Mouse (Mus musculus): ENCODE measurements around the gene Lif. TPM values are rescaled to one million over a fixed set of nuclear protein-coding genes. Genes with fewer than 3 reads are reported as not detected.

Lif gene
- polyA plus RNA-seq, 1 experiment from 2014 or later = 0.06 TPM

DNA sequence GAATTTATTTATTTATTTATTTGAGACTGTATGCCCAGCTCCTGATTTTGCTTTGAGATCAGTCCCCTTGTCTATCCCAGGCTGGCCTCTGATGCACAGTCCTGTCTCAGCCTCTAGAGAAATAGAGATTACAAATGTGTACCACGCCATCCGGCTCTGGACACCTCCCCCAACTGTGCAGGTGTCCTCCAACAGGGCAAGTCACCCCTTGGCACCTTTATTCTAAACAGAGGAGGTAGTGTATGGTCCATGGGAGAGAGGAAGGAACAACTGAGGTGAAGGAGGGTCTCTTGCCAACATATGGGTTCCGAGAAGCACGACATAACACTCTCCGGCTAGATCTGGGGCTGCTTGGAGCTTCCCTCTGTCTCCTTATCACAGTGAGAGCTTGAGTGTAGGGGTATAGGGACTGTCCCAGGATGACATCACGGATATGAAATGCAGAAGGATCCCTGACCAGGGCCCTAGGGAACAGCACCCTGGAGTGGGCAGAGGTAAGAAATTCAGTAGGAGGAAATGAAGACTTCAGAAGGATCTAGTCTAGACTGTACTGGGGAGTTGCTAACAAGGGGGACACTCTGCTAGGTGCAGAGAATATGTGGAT lies 22.2 kb upstream of the Lif start:
- Histone ChIP-seq H3K4me1 (no peaks in the 10 kb centered on the region), H3K9ac (no peak overlapping the region)
- WGBS = 85% methylated on average over 6 of the region's 6 CpGs

GRCm38 (mm10) chr11:4235665-4236545 lies 21.5 kb upstream of the Lif start, which contains the start of gene Osm:
Osm (plus strand) TSS chr11:4236420.
- H3K36me3 ChIP-seq = no peaks in the 10 kb centered on the region
- H3K4me2 ChIP-seq (replicated peaks) = no peak within 1 kb of the TSS
- no peak within 1 kb of the TSS for H3K4me3 ChIP-seq
- no peaks in the 10 kb centered on the region for H3K27me3 ChIP-seq
- 78% methylated on average over 16 of the region's 16 CpGs for WGBS
- no peak for ATAC-seq (ENCODE audit: insufficient number of reproducible peaks, insufficient read depth, low FRiP score, low TSS enrichment)
- H3K9me3 ChIP-seq = no peaks in the 10 kb centered on the region
- H3K4me1 ChIP-seq = no peaks in the 10 kb centered on the region
- no peak within 1 kb of the TSS for H3K9ac ChIP-seq
- H3K27ac ChIP-seq = no peak within 1 kb of the TSS

More for the DNA sequence above, 22.2 kb upstream of the Lif start:
- Histone ChIP-seq H3K36me3 (no peaks in the 10 kb centered on the region), H3K4me2 (replicated peaks) (no peak overlapping the region), H3K4me3 (no peak overlapping the region), H3K27ac (no peak overlapping the region), H3K9me3 (no peaks in the 10 kb centered on the region), H3K27me3 (no peaks in the 10 kb centered on the region)
- no peak for ATAC-seq (ENCODE audit: insufficient number of reproducible peaks, insufficient read depth, low FRiP score, low TSS enrichment)

DNA sequence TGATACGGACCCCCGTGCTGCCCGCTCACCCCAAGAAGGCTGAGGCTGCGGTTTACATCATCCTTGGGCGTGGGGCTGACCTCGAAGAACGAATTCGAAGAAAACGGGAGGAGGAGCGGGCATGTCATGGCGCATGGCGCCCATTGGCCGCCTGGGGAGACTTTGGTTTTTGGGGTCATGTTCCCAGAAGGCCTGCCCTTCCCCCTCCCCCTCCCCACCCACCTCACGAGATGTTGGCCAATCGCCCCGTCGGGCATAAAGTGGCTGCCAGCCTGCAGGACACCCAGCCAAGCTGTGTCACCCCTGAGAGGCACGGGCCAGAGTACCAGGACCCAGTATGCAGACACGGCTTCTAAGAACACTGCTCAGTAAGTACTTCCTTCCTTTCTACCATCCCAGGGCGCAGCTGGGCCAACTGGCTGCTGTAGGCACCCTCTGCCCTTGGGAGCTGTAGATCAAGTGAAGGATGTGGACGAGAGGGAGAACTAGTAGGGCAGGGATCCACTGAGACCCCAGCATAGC lies 20.8 kb upstream of the Lif start:
- Histone ChIP-seq H3K4me2 (replicated peaks) (no peak overlapping the region), H3K4me1 (no peaks in the 10 kb centered on the region), H3K9me3 (no peaks in the 10 kb centered on the region), H3K4me3 (no peak overlapping the region), H3K27ac (no peak overlapping the region), H3K36me3 (no peaks in the 10 kb centered on the region), H3K27me3 (no peaks in the 10 kb centered on the region), H3K9ac (no peak overlapping the region)
- ATAC-seq (ENCODE audit: insufficient number of reproducible peaks, insufficient read depth, low FRiP score, low TSS enrichment) = no peak
- WGBS = 88% methylated on average over 21 of the region's 21 CpGs

DNA sequence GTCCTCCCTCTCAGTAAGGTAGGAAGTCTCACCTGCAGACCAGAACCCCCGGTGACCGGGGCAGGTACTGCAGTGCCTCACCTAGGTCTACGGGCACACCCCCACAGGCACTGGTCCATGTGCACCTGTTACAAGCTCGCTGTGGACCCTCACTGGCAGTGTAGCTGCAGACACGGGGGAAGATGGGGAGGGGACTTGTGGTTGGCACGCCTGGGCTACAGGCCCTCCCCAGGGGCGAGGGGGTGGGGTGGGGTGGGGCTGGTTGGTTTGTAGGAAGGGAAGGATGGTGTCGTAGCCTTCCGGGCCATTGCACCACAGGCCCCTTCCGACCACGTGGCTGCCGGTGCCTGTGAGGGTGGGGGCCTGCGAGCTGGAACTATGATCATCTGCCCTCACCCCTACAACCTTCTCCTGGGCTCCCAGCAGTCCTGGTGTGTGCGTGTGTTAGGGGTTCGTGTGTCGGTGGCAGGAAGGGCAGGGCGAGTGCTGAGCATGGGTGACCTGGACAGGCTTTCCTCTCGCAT lies 19.9 kb upstream of the Lif start:
- Histone ChIP-seq H3K27me3 (no peaks in the 10 kb centered on the region), H3K36me3 (no peaks in the 10 kb centered on the region), H3K27ac (no peak overlapping the region), H3K9ac (no peak overlapping the region), H3K4me3 (no peak overlapping the region), H3K9me3 (no peaks in the 10 kb centered on the region), H3K4me2 (replicated peaks) (no peak overlapping the region), H3K4me1 (no peaks in the 10 kb centered on the region)
- ATAC-seq (ENCODE audit: insufficient number of reproducible peaks, insufficient read depth, low FRiP score, low TSS enrichment) = no peak
- 81% methylated on average over 18 of the region's 18 CpGs for WGBS

DNA sequence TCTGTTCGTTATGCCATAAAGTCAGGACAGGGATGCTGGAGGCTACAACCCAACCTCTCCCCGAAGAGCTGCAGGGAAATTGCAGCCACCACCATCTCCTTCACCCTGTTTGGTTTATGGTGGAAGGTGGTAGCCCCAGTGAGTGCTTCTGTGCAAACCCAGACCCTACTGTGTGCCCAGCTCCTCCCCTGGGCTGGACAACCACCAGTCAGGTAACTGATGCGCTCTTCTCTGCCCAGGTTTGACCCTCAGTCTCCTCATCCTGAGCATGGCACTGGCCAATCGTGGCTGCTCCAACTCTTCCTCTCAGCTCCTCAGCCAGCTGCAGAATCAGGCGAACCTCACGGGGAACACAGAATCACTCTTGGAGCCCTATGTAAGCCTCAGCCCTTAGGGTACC lies 19.2 kb upstream of the Lif start:
- Histone ChIP-seq H3K4me1 (no peaks in the 10 kb centered on the region), H3K9me3 (no peaks in the 10 kb centered on the region), H3K27me3 (no peaks in the 10 kb centered on the region), H3K4me3 (no peak overlapping the region), H3K9ac (no peak overlapping the region), H3K36me3 (no peaks in the 10 kb centered on the region), H3K27ac (no peak overlapping the region), H3K4me2 (replicated peaks) (no peak overlapping the region)
- ATAC-seq (ENCODE audit: insufficient number of reproducible peaks, insufficient read depth, low FRiP score, low TSS enrichment) = no peak
- WGBS = 86% methylated on average over 6 of the region's 6 CpGs

DNA sequence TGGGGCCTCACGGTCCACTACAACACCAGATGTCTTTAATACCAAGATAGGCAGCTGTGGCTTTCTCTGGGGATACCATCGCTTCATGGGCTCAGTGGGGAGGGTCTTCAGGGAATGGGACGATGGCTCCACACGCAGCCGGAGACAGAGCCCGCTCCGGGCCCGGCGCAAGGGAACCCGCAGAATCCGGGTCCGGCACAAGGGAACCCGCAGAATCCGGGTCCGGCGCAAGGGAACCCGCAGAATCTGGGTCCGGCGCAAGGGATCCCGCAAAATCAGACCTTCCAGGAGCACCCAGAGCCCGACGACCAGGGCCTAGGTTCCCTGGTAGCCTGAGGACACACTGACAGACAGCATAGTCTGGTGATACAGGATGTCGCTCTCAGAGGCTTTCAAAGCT lies 17.7 kb upstream of the Lif start:
- H3K9me3 ChIP-seq = no peaks in the 10 kb centered on the region
- no peaks in the 10 kb centered on the region for H3K36me3 ChIP-seq
- no peaks in the 10 kb centered on the region for H3K4me1 ChIP-seq
- no peak overlapping the region for H3K27ac ChIP-seq
- WGBS = 84% methylated on average over 23 of the region's 23 CpGs
- no peaks in the 10 kb centered on the region for H3K27me3 ChIP-seq
- no peak overlapping the region for H3K4me3 ChIP-seq
- no peak overlapping the region for H3K4me2 ChIP-seq (replicated peaks)
- no peak overlapping the region for H3K9ac ChIP-seq
- no peak for ATAC-seq (ENCODE audit: insufficient number of reproducible peaks, insufficient read depth, low FRiP score, low TSS enrichment)

DNA sequence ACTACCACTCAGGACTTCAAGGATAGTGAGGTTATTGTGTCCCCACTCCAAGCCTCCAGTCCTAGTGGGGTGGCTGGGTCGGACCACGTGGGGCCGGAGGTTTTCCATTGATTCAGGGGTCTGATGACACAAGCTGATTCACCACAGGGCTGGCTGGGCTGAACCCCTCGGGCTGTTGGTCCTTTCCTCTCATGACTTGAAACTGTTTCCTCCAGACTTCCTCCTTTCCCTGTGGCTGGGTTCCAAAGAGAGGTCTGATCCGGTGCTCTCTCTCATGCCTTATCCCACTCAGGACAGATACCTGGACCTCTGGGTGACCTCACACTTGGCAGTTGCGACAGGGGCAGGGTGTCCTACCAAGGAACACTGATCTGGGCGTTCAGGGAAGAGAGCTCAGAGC lies 17.2 kb upstream of the Lif start:
- Histone ChIP-seq H3K4me1 (no peaks in the 10 kb centered on the region), H3K27me3 (no peaks in the 10 kb centered on the region), H3K27ac (no peak overlapping the region), H3K36me3 (no peaks in the 10 kb centered on the region), H3K4me3 (no peak overlapping the region), H3K9ac (no peak overlapping the region), H3K9me3 (no peaks in the 10 kb centered on the region), H3K4me2 (replicated peaks) (no peak overlapping the region)
- no peak for ATAC-seq (ENCODE audit: insufficient number of reproducible peaks, insufficient read depth, low FRiP score, low TSS enrichment)
- WGBS = 67% methylated on average over 7 of the region's 7 CpGs

- Histone ChIP-seq H3K4me1 (no peaks in the 10 kb centered on the region), H3K36me3 (no peaks in the 10 kb centered on the region), H3K27ac (no peak overlapping the region), H3K4me2 (replicated peaks) (no peak overlapping the region), H3K27me3 (no peaks in the 10 kb centered on the region), H3K4me3 (no peak overlapping the region), H3K9me3 (no peaks in the 10 kb centered on the region), H3K9ac (no peak overlapping the region)
- no peak for ATAC-seq (ENCODE audit: insufficient number of reproducible peaks, insufficient read depth, low FRiP score, low TSS enrichment)
- WGBS = 85% methylated on average over 4 of the region's 4 CpGs
Measured at GRCm38 (mm10) chr11:4241180-4241579, 16.2 kb upstream of the Lif start.

GRCm38 (mm10) chr11:4246126-4246525 lies 11.2 kb upstream of the Lif start:
- no peak for ATAC-seq (ENCODE audit: insufficient number of reproducible peaks, insufficient read depth, low FRiP score, low TSS enrichment)
- Histone ChIP-seq H3K4me3 (no peak overlapping the region), H3K4me1 (no peaks in the 10 kb centered on the region), H3K27me3 (no peaks in the 10 kb centered on the region), H3K9me3 (no peaks in the 10 kb centered on the region), H3K4me2 (replicated peaks) (no peak overlapping the region), H3K27ac (no peak overlapping the region), H3K36me3 (no peaks in the 10 kb centered on the region), H3K9ac (no peak overlapping the region)
- 52% methylated on average over 6 of the region's 6 CpGs for WGBS

DNA sequence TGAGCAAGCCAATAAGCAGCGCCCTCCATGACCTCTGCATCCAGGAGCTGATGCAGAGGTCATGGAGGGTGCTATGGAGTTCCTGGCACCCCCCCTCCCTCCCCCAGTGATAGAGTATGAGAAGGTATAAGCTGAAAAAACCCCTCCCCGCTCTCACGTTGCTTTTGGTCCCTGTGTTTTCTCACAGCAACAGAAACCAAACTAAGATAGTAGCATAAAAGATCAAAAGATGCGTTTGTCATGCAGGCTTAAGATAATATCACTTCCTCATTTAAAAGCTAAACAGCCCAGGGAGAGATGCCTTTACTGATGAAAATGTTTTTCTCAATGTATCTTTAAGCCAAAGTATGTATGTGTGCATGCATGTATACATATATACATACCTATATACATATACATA lies 10.7 kb upstream of the Lif start:
- H3K36me3 ChIP-seq = no peaks in the 10 kb centered on the region
- H3K4me2 ChIP-seq (replicated peaks) = no peak overlapping the region
- 59% methylated on average over 4 of the region's 4 CpGs for WGBS
- H3K27me3 ChIP-seq = no peaks in the 10 kb centered on the region
- H3K27ac ChIP-seq = no peak overlapping the region
- H3K4me3 ChIP-seq = no peak overlapping the region
- no peak overlapping the region for H3K9ac ChIP-seq
- ATAC-seq (ENCODE audit: insufficient number of reproducible peaks, insufficient read depth, low FRiP score, low TSS enrichment) = no peak
- H3K9me3 ChIP-seq = no peaks in the 10 kb centered on the region
- no peaks in the 10 kb centered on the region for H3K4me1 ChIP-seq

DNA sequence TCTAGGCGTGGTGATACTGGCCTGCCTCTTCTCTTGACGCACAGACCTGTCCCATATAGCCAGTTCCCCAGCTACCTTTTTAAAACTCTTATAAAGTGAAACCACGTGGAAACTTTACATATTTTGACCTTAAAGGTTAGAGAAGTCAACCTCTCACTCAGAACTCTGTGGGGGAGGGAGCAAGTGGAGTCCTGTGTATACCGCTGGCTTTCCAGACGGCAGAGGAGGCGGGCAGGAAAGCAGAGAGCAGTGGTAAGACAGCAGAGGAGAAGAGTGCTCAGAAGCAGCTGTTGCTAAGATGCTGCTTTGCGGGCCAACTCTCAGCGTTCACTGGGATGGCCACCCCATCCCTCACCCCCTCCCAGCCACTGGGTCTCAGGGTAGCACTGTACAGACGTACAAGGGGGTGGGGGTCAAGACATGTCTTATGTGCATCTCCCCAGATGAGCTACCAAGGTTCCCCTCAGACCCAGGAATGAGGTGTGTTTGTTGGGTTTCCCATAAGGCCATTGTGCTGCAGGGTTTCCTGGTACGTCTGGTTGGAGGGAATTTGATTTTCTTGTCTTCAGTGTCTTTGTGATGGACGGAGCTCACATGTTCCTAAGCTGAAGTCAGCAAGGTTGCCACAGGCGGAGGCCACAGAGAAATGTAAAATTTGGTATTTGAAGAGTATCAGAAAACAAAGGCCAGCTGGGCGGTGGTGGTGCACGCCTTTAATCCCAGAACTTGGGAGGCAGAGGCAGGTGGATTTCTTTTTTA lies 10.0 kb upstream of the Lif start:
- Histone ChIP-seq H3K9me3 (no peaks in the 10 kb centered on the region), H3K4me2 (replicated peaks) (no peak overlapping the region), H3K27ac (no peak overlapping the region), H3K27me3 (no peaks in the 10 kb centered on the region), H3K9ac (no peak overlapping the region), H3K4me3 (no peak overlapping the region), H3K4me1 (no peaks in the 10 kb centered on the region), H3K36me3 (no peaks in the 10 kb centered on the region)
- 70% methylated on average over 14 of the region's 14 CpGs for WGBS
- no peak for ATAC-seq (ENCODE audit: insufficient number of reproducible peaks, insufficient read depth, low FRiP score, low TSS enrichment)

Measured in embryonic facial prominence, embryonic 12.5 days (tissue).